Mouse (Mus musculus) adrenal gland (tissue): ENCODE measurements around the gene Gm14325.
"Not testable (repeated sequence)": the region's sequence is repeated elsewhere in the genome, so short reads cannot be mapped to it uniquely, and the experiment has no call there.

ENCODE experiments used
- intact Hi-C: fragments of 180-260 bp; cut with DNase I; formaldehyde crosslinking; loops from one replicate; pipeline ENCODE4 v1.15.1; 2025
- long read RNA-seq, 2 experiments: library from polyadenylated mRNA; unstranded; transcript quantifications; one replicate each; pipeline ENCODE4 v2.0.0; 2020; ENCODE audit warnings: borderline replicate concordance in 1 of 2; ENCODE audit not compliant: insufficient replicate concordance in 1 of 2

Gene Gm14325
- long read RNA-seq, experiment 1, transcript Gm14325-202 (3 exons, 310 nt), result major isoform, 20 of 23 reads
- long read RNA-seq, experiment 1, partial matches to known transcripts, result 1 of 23 reads
- long read RNA-seq, experiment 1, other reads (novel, unspliced or antisense), result 1 of 23 reads
- long read RNA-seq, experiment 2, transcript Gm14325-202 (3 exons, 310 nt), result major isoform, 18 of 21 reads
- long read RNA-seq, experiment 2, partial matches to known transcripts, result 0 of 21 reads
- long read RNA-seq, experiment 2, other reads (novel, unspliced or antisense), result 2 of 21 reads

DNA sequence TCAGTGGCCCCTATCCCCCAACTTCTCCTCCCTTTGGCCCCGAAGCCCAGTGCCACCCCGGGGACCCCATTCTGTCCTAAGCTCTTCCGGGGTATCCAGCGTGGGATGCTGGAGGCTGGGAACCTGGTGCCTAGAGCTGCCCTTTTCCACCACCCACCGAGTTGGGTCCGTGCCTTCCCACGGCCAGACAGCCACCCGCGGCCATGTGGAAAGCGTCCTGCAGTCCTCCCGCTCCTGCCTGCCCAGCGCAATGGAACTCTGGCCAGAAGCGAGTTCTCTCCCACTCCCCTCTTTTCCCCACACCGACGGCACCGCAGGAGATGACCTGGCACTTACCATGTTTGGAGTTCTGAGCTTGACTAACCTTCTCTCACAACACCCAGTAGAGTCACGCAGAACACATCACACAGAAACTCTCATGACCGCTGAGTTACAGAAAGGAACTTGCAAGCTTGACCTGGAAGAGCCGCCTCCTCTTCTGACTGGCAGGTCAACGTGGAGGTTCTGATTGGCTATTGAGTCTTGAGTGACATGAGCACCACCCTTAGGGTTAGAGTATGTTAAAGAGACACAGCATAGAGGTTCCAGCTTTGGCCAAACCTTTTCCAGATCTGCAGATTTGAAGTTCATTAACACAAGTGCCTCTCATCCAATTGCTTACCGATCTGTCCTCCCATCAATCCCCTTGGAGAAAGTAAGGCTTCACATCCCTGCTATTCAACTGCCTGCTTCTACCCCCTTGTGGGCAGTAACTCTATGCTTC lies at the start of gene Gm14325:
Gene Gm14325 (minus strand): TSS at position 436 of the 763 bp plus-strand sequence.
- intact Hi-C loops, result loop anchor here (5.0 to 10.0 kb wide), 2 partner anchors 195 to 593 kb away; no protein-coding TSS in a partner anchor

DNA sequence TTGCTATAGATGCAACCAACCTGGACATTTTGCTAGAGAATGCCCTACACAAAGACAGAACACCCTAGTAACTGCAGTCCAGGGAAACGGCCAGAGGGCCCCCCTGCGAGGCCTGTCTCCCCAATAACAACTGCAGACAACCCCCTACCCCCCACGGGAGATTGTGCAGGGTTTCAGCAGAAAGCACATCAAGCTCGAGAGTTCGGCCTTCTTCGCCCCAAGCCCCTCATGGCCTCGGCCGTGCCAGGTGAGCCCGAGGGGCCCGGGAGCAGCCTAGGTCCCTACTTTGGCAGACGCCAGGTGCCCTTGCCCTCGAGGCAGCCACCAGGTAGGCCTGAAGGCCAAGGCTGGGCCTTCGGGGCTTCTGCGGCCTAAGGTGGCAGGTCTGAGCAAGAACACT lies 47.6 kb upstream of the Gm14325 start:
- intact Hi-C loops, result not testable (repeated sequence)

DNA sequence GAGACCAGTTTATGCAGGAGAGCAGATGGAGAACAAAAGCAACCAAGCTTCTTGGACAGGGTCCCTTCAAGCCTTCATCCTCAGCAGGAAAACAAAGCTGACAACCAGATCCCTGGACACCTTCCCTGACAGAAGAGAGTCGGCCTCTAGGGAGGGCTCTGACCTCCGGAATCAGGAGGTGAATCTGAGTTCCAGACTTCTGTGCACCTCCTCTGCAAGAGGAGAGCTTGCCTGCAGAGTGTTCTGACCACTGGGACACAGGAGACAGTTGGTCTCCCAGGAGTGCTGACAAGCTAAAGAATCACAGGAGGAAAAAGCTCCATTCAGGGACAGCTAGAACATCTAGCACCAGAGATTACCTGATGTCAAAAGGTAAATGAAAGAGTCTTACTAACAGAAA lies 22.1 kb upstream of the Gm14325 start:
- intact Hi-C loops, result not testable (repeated sequence)

DNA sequence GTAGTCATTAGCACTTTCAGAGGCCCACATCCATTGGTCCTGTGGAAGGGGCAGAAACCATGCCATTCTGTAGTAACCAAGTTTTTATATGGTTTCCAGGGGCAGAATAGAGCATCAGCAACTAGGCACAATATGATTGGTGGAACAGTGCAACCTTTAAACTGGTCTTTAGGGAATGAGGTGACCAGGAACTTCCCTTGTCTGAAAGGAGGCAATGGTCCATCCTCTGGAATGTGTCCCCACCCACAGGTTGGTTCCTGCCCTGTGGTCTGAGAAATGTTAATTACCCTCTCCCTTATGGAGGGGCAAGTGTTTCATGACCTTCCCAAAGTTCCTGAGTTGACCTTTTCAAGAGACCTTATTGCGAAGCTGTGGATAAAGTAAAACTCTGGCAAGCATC lies 3.5 kb upstream of the Gm14325 start:
- intact Hi-C loops, result not testable (repeated sequence)

DNA sequence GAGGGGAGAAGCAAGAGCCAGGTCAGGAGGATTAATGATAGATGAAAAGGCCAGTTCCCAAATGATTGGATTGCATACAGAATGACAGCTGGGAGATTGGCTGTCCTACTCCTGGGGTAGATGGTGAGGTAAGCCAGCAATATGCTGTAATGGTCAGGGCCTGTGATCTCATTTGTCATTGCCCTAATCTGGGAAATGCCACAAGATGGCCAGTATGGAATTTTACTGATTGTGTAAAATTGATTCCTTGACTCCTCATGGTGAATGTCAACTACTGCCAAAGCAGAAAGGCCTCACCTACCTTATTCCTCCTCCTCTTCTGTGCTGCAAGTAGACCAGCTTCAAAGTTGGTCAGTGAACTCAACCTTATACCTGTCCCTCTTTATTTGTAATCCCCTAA lies 3.4 kb downstream of the Gm14325 start:
- intact Hi-C loops, result loop anchor here (5.0 to 10.0 kb wide), 2 partner anchors 198 to 589 kb away; no protein-coding TSS in a partner anchor

DNA sequence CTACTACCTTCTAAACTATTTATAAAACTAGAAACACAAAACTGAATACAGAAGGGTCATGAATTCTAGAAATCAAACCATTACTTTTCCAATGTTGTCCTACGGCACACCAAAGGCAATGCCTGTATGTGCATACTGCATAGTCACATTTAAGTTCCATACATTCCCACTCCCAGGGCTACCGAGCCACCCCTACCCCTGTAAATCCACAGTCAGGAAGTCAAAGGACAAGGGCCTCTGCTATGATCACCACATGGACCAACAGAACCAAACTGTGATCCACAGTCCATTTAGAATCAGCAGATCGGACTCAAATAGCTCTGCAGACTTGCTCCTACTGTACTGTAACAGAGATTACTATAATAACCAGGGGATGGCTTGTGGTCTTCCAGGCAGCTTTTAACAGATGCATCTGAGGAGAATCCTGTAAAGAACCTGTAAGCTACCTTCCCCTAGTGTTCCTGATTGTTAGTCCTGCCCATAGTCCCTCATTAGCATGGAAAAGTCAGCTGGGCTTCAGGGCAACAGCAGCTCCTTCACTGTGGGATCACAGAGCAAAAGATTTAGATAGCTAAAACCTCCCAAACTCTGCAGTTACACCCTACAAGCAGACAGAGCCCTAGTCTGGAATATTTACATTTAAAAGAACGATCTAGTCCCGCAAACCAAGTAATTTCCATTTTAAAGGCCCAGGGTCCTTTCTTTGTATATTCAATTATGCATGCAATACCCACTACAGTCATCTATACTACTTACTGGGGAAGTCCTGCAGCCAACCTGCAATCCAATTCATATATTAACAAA lies 4.2 kb downstream of the Gm14325 start:
- intact Hi-C loops, result loop anchor here (5.0 to 10.0 kb wide), 2 partner anchors 199 to 589 kb away; no protein-coding TSS in a partner anchor

DNA sequence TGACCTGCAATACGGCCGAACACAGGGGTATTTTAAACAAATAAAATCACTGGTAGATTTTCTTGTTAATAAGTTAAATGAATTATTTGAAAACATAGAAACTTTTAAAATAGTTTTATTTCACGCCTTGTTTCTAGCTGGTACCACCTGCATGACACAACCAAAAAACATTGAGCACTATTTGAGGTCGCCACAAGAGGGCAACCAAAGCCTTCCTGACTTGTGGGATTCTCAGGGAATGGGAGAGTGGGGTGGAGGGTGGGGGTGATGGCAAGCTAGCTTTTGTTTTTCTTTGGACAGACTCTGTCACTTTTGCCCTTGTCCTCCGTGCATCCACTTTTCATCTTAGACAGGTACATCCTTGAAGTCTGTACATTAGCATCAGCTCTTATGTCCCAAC lies 18.2 kb downstream of the Gm14325 start:
- intact Hi-C loops, result not testable (repeated sequence)

DNA sequence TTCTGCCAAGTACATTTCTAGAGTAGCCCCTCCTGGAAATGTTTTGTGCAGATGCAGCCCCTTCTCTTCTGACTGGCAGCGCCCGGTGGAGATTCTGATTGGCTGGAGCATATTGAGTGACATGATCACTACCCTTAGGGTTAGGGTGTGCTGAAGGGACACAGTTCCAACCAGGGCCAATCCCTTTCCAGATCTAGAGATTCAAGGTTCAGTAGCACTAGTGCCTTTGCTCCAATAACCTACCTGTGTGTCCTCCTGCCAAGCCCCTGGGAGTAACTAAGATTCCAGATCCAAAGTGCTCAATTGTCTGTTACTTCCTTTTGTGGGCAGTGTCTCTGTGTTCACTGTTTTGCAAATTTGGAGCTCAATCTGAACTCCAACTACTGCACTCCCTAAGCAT lies 34.0 kb downstream of the Gm14325 start:
- intact Hi-C loops, result not testable (repeated sequence)

DNA sequence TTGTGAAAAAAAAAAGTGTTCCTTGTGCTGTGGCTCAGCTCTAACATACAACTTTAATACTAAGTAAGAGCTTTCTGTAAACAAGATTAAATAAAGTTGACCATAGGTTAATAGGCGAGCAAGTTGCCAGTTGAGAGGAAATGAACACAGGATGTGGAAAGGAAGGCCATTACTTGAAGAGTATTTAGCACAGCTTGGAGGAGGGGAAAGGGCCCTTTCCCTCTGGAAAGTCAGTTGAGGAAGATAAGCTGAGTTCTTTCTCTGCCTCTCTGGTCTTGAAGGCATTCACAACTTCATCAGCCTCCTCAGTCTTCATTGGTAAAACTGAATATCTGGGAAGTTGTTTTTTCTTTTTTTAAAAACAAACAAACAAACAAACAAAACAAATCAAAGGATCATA lies 52.8 kb downstream of the Gm14325 start:
- intact Hi-C loops, result not testable (repeated sequence)
